Mouse (Mus musculus): ENCODE measurements around the gene Slc39a3.
"Not testable (repeated sequence)": the region's sequence is repeated elsewhere in the genome, so short reads cannot be mapped to it uniquely, and the experiment has no call there.

The Slc39a3 gene

DNA sequence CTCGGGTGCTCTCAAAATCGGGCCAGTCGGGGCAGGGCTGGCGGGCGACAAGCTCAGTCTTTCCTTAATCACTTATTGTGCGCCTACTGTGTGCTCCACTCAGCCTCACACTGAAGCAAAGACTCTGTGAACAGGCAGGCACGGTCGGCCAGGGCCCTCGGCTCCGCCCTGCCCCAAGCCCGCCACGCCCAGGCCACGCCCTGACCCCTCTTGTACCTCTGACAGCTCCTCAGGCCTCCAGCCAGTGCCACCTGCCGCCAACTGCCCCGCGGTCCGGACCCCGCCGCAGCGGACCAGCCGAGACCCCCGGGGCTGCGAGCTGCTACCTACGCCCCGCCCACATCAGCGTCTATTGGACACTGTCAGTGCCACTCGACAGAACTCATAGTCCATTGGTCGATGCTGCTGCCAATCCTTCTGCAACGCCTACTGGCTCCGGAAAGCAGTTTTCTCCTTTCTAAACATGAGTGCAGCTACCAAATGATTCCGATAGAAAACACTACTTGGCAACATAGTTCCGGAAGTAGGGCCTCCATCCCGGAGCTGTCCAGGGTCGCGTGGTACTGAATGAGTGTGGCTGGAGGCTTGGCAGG is at the start of gene Slc39a3:
Gene Slc39a3 (minus strand): TSS at position 439 of the 593 bp plus-strand sequence.
- peak; percentile 100 for DNase-seq (ENCODE audit: low spot score)

DNA sequence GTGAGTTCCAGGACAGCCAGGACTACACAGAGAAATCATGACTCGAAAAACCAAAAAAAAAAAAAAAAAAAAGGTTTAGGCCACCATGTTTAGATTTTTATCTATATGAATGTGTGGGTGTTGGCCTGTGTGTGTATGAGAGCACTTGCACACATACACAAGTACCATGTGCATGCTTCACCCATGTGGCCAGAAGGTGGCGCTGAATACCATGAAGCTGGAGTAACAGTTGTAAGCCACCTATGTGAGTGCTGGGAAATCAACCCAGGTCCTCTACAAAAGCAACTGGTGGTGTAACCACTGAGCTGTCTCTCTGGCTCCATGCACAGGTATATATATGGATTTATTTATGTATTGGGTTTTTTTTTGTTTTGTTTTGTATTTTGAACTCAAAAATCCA is 49.8 kb upstream of the Slc39a3 start:
- DNase-seq (ENCODE audit: low spot score): peak; percentile 44

DNA sequence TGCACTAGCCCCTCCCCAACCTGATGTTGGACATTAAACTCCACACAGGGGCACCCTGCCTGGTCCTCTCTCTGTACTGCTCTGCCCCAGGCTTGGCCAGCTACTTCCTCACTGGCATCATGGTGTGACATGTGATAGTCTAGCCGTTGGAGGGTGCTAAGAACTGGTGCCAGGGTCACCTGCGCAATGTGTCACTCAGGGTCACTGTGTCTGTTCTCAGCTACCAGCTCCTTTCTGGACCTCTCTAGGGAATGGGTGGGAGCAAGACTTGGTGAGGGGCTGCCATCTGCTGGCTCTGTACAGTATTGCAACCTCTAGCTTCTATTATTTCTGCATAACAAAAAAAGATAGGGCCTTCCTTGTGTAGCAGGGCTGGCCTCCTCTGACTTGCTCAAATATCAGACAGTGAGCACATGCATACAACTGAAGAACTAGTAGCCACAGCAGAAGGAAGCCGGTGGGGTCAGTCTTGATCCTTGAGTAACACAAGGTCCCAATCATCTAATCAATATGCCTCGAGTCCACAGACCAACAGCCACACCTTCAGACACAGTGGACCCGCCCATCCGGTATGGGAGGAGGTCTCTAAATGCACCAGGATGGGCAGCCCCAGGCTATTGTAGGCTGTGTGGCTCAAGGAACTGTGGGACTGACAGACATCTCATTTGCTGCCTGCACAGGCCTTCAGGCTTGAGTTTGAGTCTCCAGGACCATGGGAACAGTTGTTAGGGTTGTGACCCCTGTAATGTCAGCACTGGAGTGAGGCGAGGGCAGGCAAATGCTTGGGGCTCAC is 45.1 kb upstream of the Slc39a3 start:
- DNase-seq (ENCODE audit: low spot score): peak; percentile 76

DNA sequence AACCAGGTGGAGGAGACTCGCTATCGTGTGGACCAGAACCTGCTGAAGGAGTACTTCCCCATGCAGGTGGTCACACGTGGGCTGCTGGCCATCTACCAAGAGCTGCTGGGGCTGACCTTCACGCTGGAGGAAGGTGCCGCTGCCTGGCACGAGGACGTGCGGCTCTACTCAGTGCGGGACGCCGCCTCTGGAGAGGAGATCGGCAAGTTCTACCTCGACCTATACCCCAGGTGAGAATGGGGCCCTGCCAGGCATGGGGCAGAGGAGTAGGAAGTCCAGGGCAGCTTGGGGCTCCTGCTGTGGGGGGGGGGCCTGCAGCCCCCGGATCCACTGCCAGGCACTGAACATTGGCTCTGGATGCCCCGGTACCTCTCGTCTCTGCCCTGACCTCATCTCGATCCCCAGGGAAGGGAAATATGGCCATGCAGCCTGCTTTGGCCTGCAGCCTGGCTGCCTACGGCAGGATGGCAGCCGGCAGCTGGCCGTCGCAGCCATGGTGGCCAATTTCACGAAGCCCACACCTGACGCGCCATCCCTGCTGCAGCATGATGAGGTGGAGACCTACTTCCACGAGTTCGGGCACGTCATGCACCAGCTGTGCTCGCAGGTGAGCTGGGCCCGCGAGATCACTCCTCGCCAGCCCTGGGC is 42.9 kb upstream of the Slc39a3 start:
- DNase-seq (ENCODE audit: low spot score): no peak

- no peak for DNase-seq (ENCODE audit: low spot score)
Observed at GRCm38 (mm10) chr10:81077916-81078315, 40.7 kb upstream of the Slc39a3 start.

GRCm38 (mm10) chr10:81076356-81076755 is 39.1 kb upstream of the Slc39a3 start:
- DNase-seq (ENCODE audit: low spot score): no peak

DNA sequence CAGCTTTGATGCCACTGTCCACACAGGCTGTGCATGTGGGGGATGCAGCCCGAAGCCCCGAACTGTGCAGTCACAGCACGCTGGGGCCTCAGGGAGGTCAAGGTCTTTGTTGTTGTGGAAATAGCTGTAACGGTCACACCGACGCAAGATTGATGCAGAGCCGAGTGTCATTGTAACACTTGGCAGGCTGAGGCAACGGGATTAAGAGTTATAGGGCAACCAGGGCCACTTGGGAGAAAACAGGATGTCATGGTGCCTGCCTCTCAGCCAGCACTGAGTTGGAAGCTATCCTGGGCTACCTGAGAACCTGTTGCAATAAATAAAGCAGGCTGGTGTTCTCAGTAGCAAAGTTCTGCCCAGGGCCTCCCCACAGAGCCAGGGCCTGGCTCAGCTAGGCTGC is 38.5 kb upstream of the Slc39a3 start:
- no peak for DNase-seq (ENCODE audit: low spot score)

- no peak for DNase-seq (ENCODE audit: low spot score)
Observed at GRCm38 (mm10) chr10:81073464-81073863, 36.2 kb upstream of the Slc39a3 start.

- DNase-seq (ENCODE audit: low spot score): no peak
Observed at GRCm38 (mm10) chr10:81072290-81072689, 35.1 kb upstream of the Slc39a3 start.

- DNase-seq (ENCODE audit: low spot score): peak; percentile 99
Observed at GRCm38 (mm10) chr10:81069836-81070235, 32.6 kb upstream of the Slc39a3 start, which contains the start of gene Thop1. Gene Thop1 (plus strand): TSS chr10:81070035.

DNA sequence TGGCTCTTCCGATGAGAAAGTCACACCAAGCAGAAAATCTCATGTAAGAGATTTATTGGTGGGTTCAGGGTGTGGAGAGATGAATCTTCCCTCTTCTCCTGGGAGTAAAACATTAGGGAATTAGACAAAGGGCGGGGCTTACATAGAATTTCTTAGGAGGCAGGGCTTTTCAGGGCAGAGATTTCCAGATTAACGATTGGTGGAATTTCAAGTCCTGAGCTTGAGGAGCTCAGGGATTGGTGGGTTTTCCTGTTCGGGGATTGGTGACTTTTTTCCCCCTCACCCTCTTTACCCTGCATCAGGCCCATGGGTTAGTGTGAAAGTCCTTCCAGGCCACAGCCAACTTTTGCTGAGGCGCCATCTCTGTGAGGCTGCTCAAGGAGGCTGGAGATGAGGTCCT is 31.5 kb upstream of the Slc39a3 start:
- no peak for DNase-seq (ENCODE audit: low spot score)

DNA sequence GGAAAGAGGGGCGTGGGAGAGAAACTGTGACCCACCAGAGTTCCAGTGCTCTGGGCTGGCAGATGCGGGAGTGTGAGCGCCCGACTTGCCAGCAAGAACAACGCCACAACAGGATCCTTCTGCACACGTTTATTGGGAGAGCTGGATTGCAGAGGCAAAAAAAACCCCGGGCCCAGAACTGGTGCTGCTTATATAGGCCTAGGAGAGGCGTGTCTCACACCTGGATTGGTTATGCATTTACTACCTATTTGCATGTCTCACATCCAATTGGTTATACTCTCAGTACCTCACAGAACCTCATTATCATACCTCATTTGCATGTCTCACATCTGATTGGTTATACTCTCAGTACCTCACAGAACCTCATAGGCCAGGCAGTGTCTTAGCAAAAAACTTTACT is 27.3 kb upstream of the Slc39a3 start:
- not testable (repeated sequence) for DNase-seq (ENCODE audit: low spot score)

DNA sequence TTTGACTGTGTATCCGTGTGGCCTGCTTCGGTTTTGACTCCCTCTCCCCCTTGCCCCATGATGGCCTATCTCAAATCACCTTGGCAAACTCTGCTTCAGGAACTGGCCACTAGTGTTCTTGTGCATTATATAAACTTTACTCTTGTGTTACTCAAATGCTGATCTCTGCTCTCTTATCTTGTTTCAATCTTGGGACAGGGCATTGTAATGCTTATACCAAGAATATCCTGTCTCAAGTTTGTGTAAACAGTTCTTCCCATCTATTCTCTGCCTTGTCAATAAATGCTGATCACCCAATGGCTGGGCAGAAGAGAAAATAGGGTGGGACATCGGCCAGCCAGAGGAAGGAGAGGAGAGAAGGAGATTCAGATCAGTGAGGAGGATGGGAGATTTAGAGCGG is 25.5 kb upstream of the Slc39a3 start:
- DNase-seq (ENCODE audit: low spot score): no peak

- DNase-seq (ENCODE audit: low spot score): peak; percentile 100
Observed at GRCm38 (mm10) chr10:81059603-81060543, 22.6 kb upstream of the Slc39a3 start, which contains the start of gene Sgta. Gene Sgta (minus strand): TSS chr10:81060181.

GRCm38 (mm10) chr10:81058896-81059295 is 21.7 kb upstream of the Slc39a3 start:
- DNase-seq (ENCODE audit: low spot score): no peak

- no peak for DNase-seq (ENCODE audit: low spot score)
Observed at GRCm38 (mm10) chr10:81057406-81058130, 20.3 kb upstream of the Slc39a3 start.

- DNase-seq (ENCODE audit: low spot score): not testable (repeated sequence)
Observed at GRCm38 (mm10) chr10:81055802-81056340, 18.6 kb upstream of the Slc39a3 start.

DNA sequence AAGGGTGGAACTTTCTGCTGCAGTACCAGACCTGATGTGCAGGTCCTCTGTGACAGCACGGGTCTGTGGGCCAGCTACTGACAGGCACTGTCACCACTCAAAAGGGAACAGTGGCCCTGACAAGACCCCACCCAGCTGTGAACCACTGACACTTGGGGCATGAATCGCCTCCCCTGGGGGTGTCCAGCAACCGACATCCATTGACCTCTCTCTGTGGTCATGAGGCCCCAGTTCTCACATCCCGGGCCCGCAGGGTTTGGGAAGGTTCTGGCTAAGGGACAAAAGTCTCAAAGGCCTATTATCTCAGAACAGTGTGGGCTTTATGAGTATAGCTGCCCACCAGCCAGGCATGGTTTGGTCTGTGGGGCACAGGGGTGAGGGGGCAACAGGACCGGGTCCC is 17.9 kb upstream of the Slc39a3 start:
- no peak for DNase-seq (ENCODE audit: low spot score)

GRCm38 (mm10) chr10:81052577-81052976 is 15.4 kb upstream of the Slc39a3 start:
- DNase-seq (ENCODE audit: low spot score): no peak

DNA sequence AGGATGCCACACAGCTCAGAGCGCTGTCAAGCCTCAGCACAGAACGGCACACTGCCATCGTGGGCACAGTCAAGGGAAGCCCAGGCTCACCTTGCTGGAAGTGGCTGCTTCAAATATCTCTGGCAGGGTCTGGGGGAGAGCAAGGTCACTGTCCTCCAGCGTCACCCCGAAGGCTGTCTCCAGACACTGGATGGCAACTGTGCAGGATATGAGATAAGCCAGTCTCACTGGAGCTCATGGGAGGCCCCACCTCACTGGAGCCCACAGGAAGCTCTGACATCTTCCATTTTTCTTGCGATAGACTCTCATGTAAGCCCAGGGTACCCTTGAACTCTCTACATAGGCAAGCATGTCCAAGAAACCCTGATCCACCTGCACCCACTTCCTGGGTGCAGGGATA is 13.9 kb upstream of the Slc39a3 start:
- no peak for DNase-seq (ENCODE audit: low spot score)

DNA sequence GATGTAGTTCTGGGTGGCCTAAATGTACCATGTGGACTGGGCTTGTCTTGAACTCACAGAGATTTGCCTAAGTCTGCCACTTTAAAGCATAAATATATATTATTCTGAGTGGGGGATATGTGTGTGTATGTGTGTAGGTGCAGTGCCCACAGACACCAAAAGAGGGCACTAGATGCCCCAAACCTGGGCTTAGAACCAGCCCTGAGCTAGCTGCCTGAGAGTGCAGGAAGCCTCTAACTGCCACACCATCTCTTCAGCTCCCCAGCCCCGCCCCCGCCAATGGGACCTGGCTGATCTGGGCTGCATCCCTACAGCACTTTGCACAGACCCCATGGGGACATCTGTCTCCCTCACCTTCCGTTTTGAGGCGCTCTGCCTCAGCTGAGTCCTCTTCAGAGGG is 13.4 kb upstream of the Slc39a3 start:
- DNase-seq (ENCODE audit: low spot score): no peak

All from MN1 (cell line).